Mouse (Mus musculus) midbrain, embryonic 16.5 days (tissue): ENCODE results near the gene Svs3b. TPM values are rescaled to one million over a fixed set of nuclear protein-coding genes. Genes with fewer than 3 reads are reported as not detected.
"Not testable (repeated sequence)": the region's sequence is repeated elsewhere in the genome, so short reads cannot be mapped to it uniquely, and the experiment has no call there.

Experiments used
- ATAC-seq: fragments of 200-750 bp; cut with Nextera tagmentation; 2 replicates; pipeline ENCODE4 v1.8.0; 2017; ENCODE audit warnings: moderate TSS enrichment
- H3K27ac ChIP-seq: fragments of 300-500 bp; sonication (generic); 2 replicates; pipeline ENCODE4 v1.5.1; 2014; ENCODE audit warnings: mild to moderate bottlenecking, low read length, mixed read lengths
- H3K27me3 ChIP-seq: fragments of 300-500 bp; sonication (generic); 2 replicates; pipeline ENCODE4 v1.6.1; 2014; ENCODE audit warnings: low read depth, low read length, mixed read lengths; ENCODE audit not compliant: control insufficient read depth, insufficient read depth
- H3K36me3 ChIP-seq: fragments of 300-500 bp; sonication (generic); 2 replicates; pipeline ENCODE4 v1.6.1; 2014; ENCODE audit warnings: mild to moderate bottlenecking, low read length, moderate library complexity, mixed read lengths; ENCODE audit not compliant: control insufficient read depth, insufficient read depth
- H3K4me1 ChIP-seq: fragments of 300-500 bp; sonication (generic); 2 replicates; pipeline ENCODE4 v1.6.1; 2014; ENCODE audit warnings: mild to moderate bottlenecking, low read length, mixed read lengths; ENCODE audit not compliant: control insufficient read depth, insufficient read depth
- H3K4me2 ChIP-seq: fragments of 300-500 bp; sonication (generic); 2 replicates; pipeline ENCODE4 v1.6.1; 2014; ENCODE audit warnings: mild to moderate bottlenecking, low read length, mixed read lengths
- H3K4me3 ChIP-seq: fragments of 300-500 bp; sonication (generic); 2 replicates; pipeline ENCODE4 v1.5.1; 2014; ENCODE audit warnings: low read depth, mild to moderate bottlenecking, low read length, moderate library complexity, mixed read lengths
- H3K9ac ChIP-seq: fragments of 300-500 bp; sonication (generic); 2 replicates; pipeline ENCODE4 v1.6.1; 2014; ENCODE audit warnings: low read depth, low read length, mixed read lengths
- H3K9me3 ChIP-seq: fragments of 300-500 bp; sonication (generic); replicated peaks from 2 replicates; pipeline ENCODE4 v1.6.1; 2014; ENCODE audit warnings: mild to moderate bottlenecking, low read length, mixed read lengths; ENCODE audit not compliant: control insufficient read depth, poor library complexity, severe bottlenecking
- WGBS: fragments of 180-500 bp; shearing (Covaris S2); extraction: QIAGEN DNeasy Blood & Tissue Kit; methylation state at CpG from one replicate; pipeline ENCODE4 v1.1.7; 2014; 5-methylcytosine and 5-hydroxymethylcytosine counted together
- polyA plus RNA-seq: library from polyadenylated mRNA; unstranded; fragments of >200 nt; fragmentation: Nextera tagmentation; extraction: Ambion mirVana; gene quantifications from 2 replicates; pipeline ENCODE4 v1.2.1, GENCODE M21; 2015

Gene Svs3b
- polyA plus RNA-seq, result not detected in 2 replicates

- not testable (repeated sequence) for H3K9me3 ChIP-seq, H3K4me1 ChIP-seq, H3K9ac ChIP-seq, ATAC-seq, H3K36me3 ChIP-seq, H3K27me3 ChIP-seq, H3K4me3 ChIP-seq, H3K27ac ChIP-seq, H3K4me2 ChIP-seq
- WGBS, result 89% methylated on average over 1 of the region's 1 CpGs
These were observed at the start of gene Svs3b for GRCm38 (mm10) chr2:164256540-164256939. TSS of gene Svs3b (minus strand) at chr2:164256640.

- WGBS, result 85% methylated on average over 1 of the region's 1 CpGs
- H3K36me3 ChIP-seq, H3K9me3 ChIP-seq, H3K4me1 ChIP-seq, ATAC-seq, H3K27ac ChIP-seq, H3K4me2 ChIP-seq, H3K4me3 ChIP-seq, H3K9ac ChIP-seq, H3K27me3 ChIP-seq: not testable (repeated sequence)
These were observed 32.5 kb upstream of the Svs3b start, which contains the start of gene Svs3a for GRCm38 (mm10) chr2:164288968-164289367. TSS of gene Svs3a (plus strand) at chr2:164289268.

GRCm38 (mm10) chr2:164278359-164278758 lies 21.9 kb upstream of the Svs3b start, which contains the start of gene Svs4:
TSS of gene Svs4 (minus strand) at chr2:164278459.
- no peak within 1 kb of the TSS for H3K4me3 ChIP-seq
- no peaks in the 10 kb centered on the region for H3K9me3 ChIP-seq
- no peak within 1 kb of the TSS for H3K27ac ChIP-seq
- H3K9ac ChIP-seq, result no peak within 1 kb of the TSS
- ATAC-seq, result no peak
- no peaks in the 10 kb centered on the region for H3K36me3 ChIP-seq
- no peaks in the 10 kb centered on the region for H3K4me1 ChIP-seq
- no peak within 1 kb of the TSS for H3K4me2 ChIP-seq
- 93% methylated on average over 4 of the region's 4 CpGs for WGBS
- no peaks in the 10 kb centered on the region for H3K27me3 ChIP-seq

GRCm38 (mm10) chr2:164238366-164238765 lies 18.1 kb downstream of the Svs3b start, which contains the start of gene Svs2:
TSS of gene Svs2 (minus strand) at chr2:164238466.
- no peaks in the 10 kb centered on the region for H3K9me3 ChIP-seq
- H3K4me3 ChIP-seq, result no peak within 1 kb of the TSS
- H3K4me1 ChIP-seq, result no peaks in the 10 kb centered on the region
- H3K4me2 ChIP-seq, result no peak within 1 kb of the TSS
- ATAC-seq, result no peak
- no peak within 1 kb of the TSS for H3K9ac ChIP-seq
- H3K36me3 ChIP-seq, result no peaks in the 10 kb centered on the region
- no peaks in the 10 kb centered on the region for H3K27me3 ChIP-seq
- 88% methylated on average over 3 of the region's 3 CpGs for WGBS
- no peak within 1 kb of the TSS for H3K27ac ChIP-seq

- no peaks in the 10 kb centered on the region for H3K36me3 ChIP-seq
- no peaks in the 10 kb centered on the region for H3K9me3 ChIP-seq
- no peak for ATAC-seq
- no peak overlapping the region for H3K9ac ChIP-seq
- H3K27ac ChIP-seq, result no peak overlapping the region
- WGBS, result 88% methylated on average over 8 of the region's 8 CpGs
- no peak overlapping the region for H3K4me3 ChIP-seq
- no peaks in the 10 kb centered on the region for H3K4me1 ChIP-seq
- no peak overlapping the region for H3K4me2 ChIP-seq
- no peaks in the 10 kb centered on the region for H3K27me3 ChIP-seq
These were observed 23.8 kb downstream of the Svs3b start for GRCm38 (mm10) chr2:164232671-164233070.

GRCm38 (mm10) chr2:164228361-164229070 lies 27.9 kb downstream of the Svs3b start:
- no peaks in the 10 kb centered on the region for H3K9me3 ChIP-seq
- WGBS, result 82% methylated on average over 8 of the region's 8 CpGs
- no peaks in the 10 kb centered on the region for H3K36me3 ChIP-seq
- H3K4me3 ChIP-seq, result no peak overlapping the region
- no peak for ATAC-seq
- no peaks in the 10 kb centered on the region for H3K4me1 ChIP-seq
- no peak overlapping the region for H3K27ac ChIP-seq
- no peak overlapping the region for H3K4me2 ChIP-seq
- H3K9ac ChIP-seq, result no peak overlapping the region
- H3K27me3 ChIP-seq, result no peaks in the 10 kb centered on the region

GRCm38 (mm10) chr2:164221522-164221921 lies 34.9 kb downstream of the Svs3b start, which contains the start of gene Wfdc15b:
TSS of gene Wfdc15b (minus strand) at chr2:164221660.
- no peaks in the 10 kb centered on the region for H3K27me3 ChIP-seq
- H3K4me3 ChIP-seq, result no peak within 1 kb of the TSS
- no peak within 1 kb of the TSS for H3K9ac ChIP-seq
- no peak within 1 kb of the TSS for H3K4me2 ChIP-seq
- no peaks in the 10 kb centered on the region for H3K9me3 ChIP-seq
- 87% methylated on average over 11 of the region's 11 CpGs for WGBS
- no peaks in the 10 kb centered on the region for H3K36me3 ChIP-seq
- no peaks in the 10 kb centered on the region for H3K4me1 ChIP-seq
- no peak within 1 kb of the TSS for H3K27ac ChIP-seq
- ATAC-seq, result no peak

GRCm38 (mm10) chr2:164219295-164219694 lies 37.1 kb downstream of the Svs3b start:
- no peak overlapping the region for H3K4me2 ChIP-seq
- no peaks in the 10 kb centered on the region for H3K4me1 ChIP-seq
- H3K9ac ChIP-seq, result no peak overlapping the region
- H3K27me3 ChIP-seq, result no peaks in the 10 kb centered on the region
- H3K4me3 ChIP-seq, result no peak overlapping the region
- H3K36me3 ChIP-seq, result no peaks in the 10 kb centered on the region
- WGBS, result 88% methylated on average over 9 of the region's 9 CpGs
- H3K27ac ChIP-seq, result no peak overlapping the region
- no peak for ATAC-seq
- H3K9me3 ChIP-seq, result no peaks in the 10 kb centered on the region

- Histone ChIP-seq H3K27me3 (no peaks in the 10 kb centered on the region), H3K4me2 (no peak overlapping the region), H3K4me1 (no peaks in the 10 kb centered on the region), H3K27ac (no peak overlapping the region), H3K9ac (no peak overlapping the region), H3K9me3 (no peaks in the 10 kb centered on the region), H3K4me3 (no peak overlapping the region), H3K36me3 (no peaks in the 10 kb centered on the region)
- ATAC-seq, result no peak
- WGBS, result 79% methylated on average over 5 of the region's 5 CpGs
These were observed 43.7 kb downstream of the Svs3b start for GRCm38 (mm10) chr2:164212711-164213110.
